Mouse (Mus musculus) common myeloid progenitor, adult 5-6 weeks (primary cell): ENCODE results near the gene Bbof1. TPM values are rescaled to one million over a fixed set of nuclear protein-coding genes. Genes with fewer than 3 reads are reported as not detected.

Source experiments
- ATAC-seq: replicated peaks from 2 replicates; pipeline ENCODE4 v1.8.0; 2016; ENCODE audit warnings: low read depth, mild to moderate bottlenecking, moderate TSS enrichment, inconsistent platforms; ENCODE audit not compliant: poor library complexity, severe bottlenecking
- total RNA-seq: library from RNA; stranded (forward); fragments of 200-1000, 187-1606 nt; gene quantifications from 2 replicates; pipeline ENCODE4 v1.2.3, GENCODE M21; 2017

Gene Bbof1
- total RNA-seq, 1 experiment from 2014 or later, result 5.0 TPM

DNA sequence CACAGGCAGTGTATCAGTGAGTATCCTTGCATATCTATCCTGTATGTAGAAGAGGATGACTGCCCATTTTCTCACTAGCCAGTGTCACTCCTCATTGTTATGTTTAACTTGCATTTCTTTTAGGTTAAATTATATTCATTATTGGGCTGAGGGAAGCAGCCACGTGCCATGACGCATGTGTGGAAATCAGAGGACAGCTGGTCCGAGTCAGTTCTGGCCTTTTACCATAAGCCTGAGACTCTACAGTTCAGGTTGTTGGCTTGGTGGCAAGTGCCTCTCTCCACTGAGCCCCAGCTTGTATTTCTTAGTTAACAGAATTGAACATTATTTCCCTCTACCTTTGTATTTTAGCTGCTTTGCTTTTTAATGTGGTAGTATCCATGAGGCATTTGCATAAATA, 48.0 kb downstream of the Bbof1 start:
- ATAC-seq, result no peak

DNA sequence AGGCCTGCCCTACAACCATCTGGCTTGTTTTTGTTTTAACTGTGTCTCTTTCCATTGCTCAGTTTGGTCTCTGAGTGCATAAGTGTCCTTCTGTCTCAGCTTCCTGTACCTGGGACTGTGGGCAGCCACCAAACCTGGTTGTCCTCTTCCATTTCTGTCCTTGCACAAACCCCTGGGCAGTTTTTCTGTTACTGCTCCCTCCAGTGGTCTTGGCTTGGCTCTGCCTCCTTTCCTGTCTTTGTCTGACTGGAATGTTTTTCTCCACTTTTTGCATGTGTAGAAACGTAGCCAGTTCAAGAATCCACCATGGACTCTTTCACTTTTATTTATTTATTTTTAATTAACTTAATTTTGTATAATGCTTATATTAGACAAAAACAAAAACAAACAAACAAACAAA, 51.0 kb downstream of the Bbof1 start:
- ATAC-seq, result no peak

DNA sequence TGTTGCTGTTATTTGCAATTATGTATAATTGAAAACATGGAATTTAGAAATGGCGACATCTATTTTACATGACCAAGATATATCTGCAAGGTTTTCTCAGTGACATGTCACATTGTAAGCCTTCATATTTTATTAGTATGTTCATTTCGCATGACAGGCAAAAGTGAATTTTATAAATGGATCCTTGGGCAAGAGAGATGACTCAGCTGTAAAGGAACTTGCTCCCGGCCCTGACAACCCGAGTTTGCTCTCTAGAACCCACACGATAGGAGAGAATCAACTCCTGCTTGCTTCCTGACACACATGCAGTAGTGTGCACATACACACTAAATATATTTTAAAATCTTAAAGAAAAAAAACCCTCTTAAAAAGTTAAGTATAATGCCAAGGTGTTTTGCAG, 52.5 kb downstream of the Bbof1 start:
- no peak for ATAC-seq

DNA sequence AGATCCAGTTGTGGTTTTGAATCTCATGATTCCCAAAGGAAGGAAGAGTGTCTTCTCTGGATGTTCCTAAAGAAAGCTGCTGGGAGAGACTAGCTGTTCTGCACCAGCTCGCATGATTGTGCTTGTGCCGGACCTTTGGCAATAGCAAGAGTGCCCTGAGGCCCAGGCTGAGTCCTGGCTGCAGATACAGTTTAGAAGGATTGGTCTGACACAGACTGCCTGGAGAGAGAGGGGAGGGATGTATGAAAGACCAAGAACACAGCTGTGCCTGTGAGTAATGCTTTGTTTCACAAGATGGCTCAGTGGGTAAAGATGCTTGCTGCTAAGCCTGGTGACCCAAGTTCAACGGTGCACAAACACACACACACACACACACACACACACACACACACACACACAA, 54.0 kb downstream of the Bbof1 start:
- ATAC-seq, result no peak

DNA sequence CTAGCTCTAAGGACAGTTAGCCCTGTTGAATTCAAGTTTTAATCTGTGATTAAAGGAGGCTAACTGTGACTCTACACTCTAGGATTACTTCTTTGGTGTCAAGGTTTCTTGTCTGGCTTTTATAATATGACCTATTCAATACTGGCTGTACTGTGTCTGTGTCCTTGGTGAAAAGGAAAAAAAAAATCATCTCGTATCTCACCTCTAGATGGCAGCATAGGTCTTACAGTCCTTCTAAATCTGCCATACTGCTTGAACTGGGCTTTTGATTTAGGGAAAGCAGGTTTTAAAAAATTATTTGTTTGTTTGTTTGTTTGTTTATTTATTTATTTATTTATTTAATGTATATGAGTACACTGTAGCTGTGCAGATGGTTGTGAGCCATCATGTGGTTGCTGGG, 59.8 kb downstream of the Bbof1 start:
- ATAC-seq, result peak; percentile 71; the same call in 1 of the 2 replicates

DNA sequence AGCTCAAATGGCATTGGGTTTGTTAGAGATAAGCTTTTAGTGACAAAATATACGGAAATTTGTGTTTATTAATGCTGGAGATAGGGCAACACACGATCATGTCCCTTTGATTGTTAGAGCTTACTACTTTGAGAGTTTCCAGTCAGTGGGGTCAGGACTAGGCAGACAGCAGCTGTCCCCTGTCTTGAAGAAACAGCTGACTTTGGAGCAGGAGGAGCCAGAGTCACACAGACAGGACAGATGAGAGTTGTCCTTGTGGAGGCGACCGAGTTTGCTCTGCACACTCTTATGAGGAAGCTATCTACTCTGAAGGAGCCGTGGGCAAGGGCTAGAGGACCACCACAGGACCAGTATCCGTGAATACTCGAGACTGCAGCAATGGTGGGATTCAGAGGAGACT, 70.1 kb downstream of the Bbof1 start:
- ATAC-seq, result no peak

DNA sequence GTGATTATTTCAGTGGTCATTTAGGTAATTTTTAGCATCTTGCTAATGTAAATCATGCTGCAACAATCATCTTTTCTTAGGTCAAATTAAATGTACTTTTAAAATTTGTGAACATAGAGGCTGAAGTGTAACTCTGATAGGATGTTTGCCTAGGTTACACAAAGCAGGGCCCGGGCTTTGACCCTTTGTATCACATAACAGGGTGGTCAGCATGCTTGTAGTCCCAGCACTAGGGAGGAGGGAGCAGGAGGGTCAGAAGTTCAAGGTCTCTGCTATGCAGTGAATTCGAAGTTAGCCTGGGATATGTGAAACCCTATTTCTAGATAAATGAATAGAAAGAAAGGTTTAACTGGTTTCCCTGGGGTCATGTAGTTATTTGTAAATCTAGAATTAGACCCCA, 72.4 kb downstream of the Bbof1 start:
- ATAC-seq, result no peak

DNA sequence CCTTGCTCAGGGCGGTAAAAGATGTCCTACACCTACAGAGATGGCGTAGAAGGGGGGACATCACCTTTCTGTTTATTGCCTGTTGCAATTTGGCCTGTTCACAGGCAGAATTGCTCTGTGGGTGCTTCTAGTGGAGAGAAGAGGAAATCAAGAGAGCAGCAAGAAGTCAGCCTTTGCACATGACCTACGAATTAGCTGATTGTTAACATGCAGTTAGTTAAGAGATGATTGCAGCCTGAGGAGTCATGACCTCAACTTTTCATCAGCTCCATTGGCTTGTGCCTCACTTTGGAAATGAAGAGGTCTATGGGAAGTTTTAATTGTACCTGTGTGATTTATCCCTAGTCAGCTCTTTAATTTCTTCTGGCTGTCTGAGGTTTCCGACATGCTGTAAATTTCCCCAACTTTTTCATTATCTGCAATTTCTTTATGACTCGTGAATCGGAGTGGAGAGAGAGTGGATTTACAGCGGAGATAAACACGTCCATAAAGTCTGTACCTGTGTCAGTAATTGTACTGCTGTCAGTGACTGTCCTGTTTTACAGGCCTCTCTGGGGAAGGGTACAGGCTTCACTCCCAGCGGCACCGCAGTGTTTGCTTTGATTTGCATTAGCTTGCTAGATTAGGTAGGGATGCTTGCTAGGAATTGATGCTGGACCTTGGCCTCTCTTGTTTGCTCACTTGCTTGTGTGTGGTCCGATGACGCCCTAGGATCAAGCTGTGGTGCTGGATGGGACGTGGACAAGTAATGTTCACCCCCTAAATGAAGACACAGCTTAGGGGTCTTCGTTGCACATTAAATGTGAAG, 74.1 kb downstream of the Bbof1 start:
- ATAC-seq, result no peak

DNA sequence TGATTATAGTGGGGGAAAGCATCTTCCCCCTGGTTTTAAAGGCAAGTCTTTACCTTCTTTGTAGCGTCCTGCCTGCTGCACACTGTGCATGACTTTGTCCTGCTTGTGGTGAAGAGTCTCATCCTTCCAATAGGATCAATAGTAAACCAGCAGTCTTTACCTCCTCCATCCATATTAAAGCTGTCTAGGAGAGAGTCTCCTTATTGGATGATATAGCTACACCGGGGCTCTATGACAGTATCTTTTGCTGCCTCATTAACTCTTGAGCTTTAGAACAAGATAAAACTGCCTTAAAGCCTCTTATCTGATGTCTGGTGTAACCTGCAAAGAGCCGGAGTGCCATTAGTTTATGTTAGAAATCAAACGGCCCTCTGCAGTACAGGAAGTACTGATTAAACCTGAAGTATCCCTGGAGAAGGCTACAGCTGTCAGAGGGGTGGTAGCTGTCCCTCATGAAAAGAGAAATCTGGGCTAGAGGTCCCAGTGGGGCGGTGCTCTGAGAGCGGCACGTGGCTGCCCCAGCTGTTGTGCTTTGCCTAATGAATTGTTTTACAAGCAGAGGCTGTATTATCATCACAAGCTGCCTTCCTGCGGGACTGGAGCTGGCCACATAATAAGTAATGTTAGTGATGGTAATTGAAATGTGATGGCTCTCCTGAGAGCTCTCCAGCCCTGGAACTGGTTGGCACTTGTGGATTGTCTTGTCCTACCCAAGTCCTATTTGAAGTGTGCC, 78.6 kb downstream of the Bbof1 start:
- no peak for ATAC-seq

Other genes with a start within 250 kb of the Bbof1 start
- gene Elmsan1, start 190.2 kb upstream of the Bbof1 start, total RNA-seq, result 13.0 and 15.1 TPM in 2 replicates
- gene Ptgr2, start 123.8 kb upstream of the Bbof1 start, total RNA-seq, result 47.0 and 55.7 TPM in 2 replicates
- 47.0 and 51.8 TPM in 2 replicates for gene Zfp410, start 92.2 kb upstream of the Bbof1 start, total RNA-seq
- gene Coq6, start 47.4 kb upstream of the Bbof1 start, total RNA-seq, result 12.7 and 17.5 TPM in 2 replicates
- 1.8 and 2.2 TPM in 2 replicates for gene Fam161b, start 47.2 kb upstream of the Bbof1 start, total RNA-seq
- gene Entpd5, start within 50 bp of the Bbof1 start, total RNA-seq, result 15.2 and 23.4 TPM in 2 replicates
- gene Rnf113a2, start 8.1 kb downstream of the Bbof1 start, total RNA-seq, result 29.2 and 34.4 TPM in 2 replicates
- 11.0 and 16.4 TPM in 2 replicates for gene Aldh6a1, start 41.9 kb downstream of the Bbof1 start, total RNA-seq
- gene Lin52, start 42.4 kb downstream of the Bbof1 start, total RNA-seq, result 15.2 and 19.7 TPM in 2 replicates
- gene Vsx2, start 160.7 kb downstream of the Bbof1 start, total RNA-seq, result not detected in 2 replicates
- 1.9 and 4.1 TPM in 2 replicates for gene Abcd4, start 208.3 kb downstream of the Bbof1 start, total RNA-seq
- not detected in 2 replicates for gene Vrtn, start 231.9 kb downstream of the Bbof1 start, total RNA-seq